In genomic region chr13:52828946-52829523, GRCm38 (mm10) we compare ENCODE assay signal across 8 mouse cellular contexts.
A peak's percentile ranks its signal among the peaks of the same experiment; 100 is the strongest.
DNase-seq lines count a peak whose midpoint lies in the region; ATAC-seq lines count a peak whose summit lies in the region.

No protein-coding gene starts in this region.

- 60% methylated on average over 12 of the region's 12 CpGs for WGBS in heart, embryonic 16.5 days

- H3K36me3 ChIP-seq in heart, embryonic 16.5 days (ENCODE audit: control insufficient read depth, insufficient read depth) = peaks cover 3% of the 10 kb centered on the region; the same call in 1 of the 2 replicates
- peaks cover 36% of the 10 kb centered on the region for H3K36me3 ChIP-seq in megakaryocyte, embryonic 14.5 days (replicated peaks; ENCODE audit: low read length)

- no peaks in the 10 kb centered on the region for H3K9me3 ChIP-seq in heart, embryonic 16.5 days (replicated peaks; ENCODE audit: control insufficient read depth, low read length)
- 0 out of 2 replicates have a peak, but pooled peaks cover 3% of the 10 kb centered on the region for H3K9me3 ChIP-seq in megakaryocyte, embryonic 14.5 days

- ATAC-seq in activated CD4-positive, CD25-positive, alpha-beta regulatory T cell, adult 4 months = peak; percentile 47
- peak; percentile 56 for ATAC-seq in heart, embryonic 16.5 days (replicated peaks; ENCODE audit: extremely low read depth, insufficient read depth, low FRiP score)

- H3K9ac ChIP-seq in heart, embryonic 16.5 days (ENCODE audit: low read length) = no peak overlapping the region

- H3K4me2 ChIP-seq in heart, embryonic 16.5 days (ENCODE audit: low read depth, low read length) = no peak overlapping the region

- DNase-seq in CD4-positive, CD25-positive, alpha-beta regulatory T cell, adult 2 months (ENCODE audit: low read depth, low spot score) = peak; percentile 66
- DNase-seq in right cerebral cortex, postnatal 14 days = no peak
- no peak for DNase-seq in kidney, postnatal 25 days
- no peak for DNase-seq in right cerebral cortex, postnatal 25 days
- DNase-seq in kidney, adult 11 months = no peak

- H3K4me1 ChIP-seq in heart, embryonic 16.5 days (ENCODE audit: control insufficient read depth, insufficient read depth, low read length) = peaks cover 10% of the 10 kb centered on the region
- H3K4me1 ChIP-seq in megakaryocyte, embryonic 14.5 days = peaks cover 96% of the 10 kb centered on the region

- H3K27me3 ChIP-seq in heart, embryonic 16.5 days (ENCODE audit: control insufficient read depth, insufficient read depth, low read length) = no peaks in the 10 kb centered on the region
- H3K27me3 ChIP-seq in megakaryocyte, embryonic 14.5 days (replicated peaks) = no peaks in the 10 kb centered on the region

- H3K4me3 ChIP-seq in heart, embryonic 16.5 days (ENCODE audit: low read length) = no peak overlapping the region
- peak overlapping the region; percentile 68 for H3K4me3 ChIP-seq in megakaryocyte, embryonic 14.5 days (replicated peaks)

- H3K27ac ChIP-seq in heart, embryonic 16.5 days (ENCODE audit: low read length) = peak overlapping the region; percentile 46; the same call in 1 of the 2 replicates
